Mouse (Mus musculus) adrenal gland, postnatal 36 days (tissue): ENCODE data around the gene Trip6. TPM values are rescaled to one million over a fixed set of nuclear protein-coding genes. Genes with fewer than 3 reads are reported as not detected.

Experiments
- DNase-seq, 2 experiments: peaks; one replicate each; pipeline ENCODE4 v3.0.0; 2021; ENCODE audit warnings: mixed read lengths in 1 of 2
- total RNA-seq, 2 experiments: library from RNA; stranded (reverse); gene quantifications; 2 replicates each; pipeline ENCODE4 v1.2.3; 2021

The Trip6 gene
- total RNA-seq, 2 experiments from 2014 or later = 36.7 to 38.2 TPM

- peak; percentile 44 to 62 for DNase-seq
Measured at GRCm38 (mm10) chr5:137338663-137339289, 24.6 kb upstream of the Trip6 start.

- peak; percentile 95 to 96 for DNase-seq
Measured at GRCm38 (mm10) chr5:137338256-137338655, 24.1 kb upstream of the Trip6 start.

- DNase-seq = no peak
Measured at GRCm38 (mm10) chr5:137337190-137337589, 23.0 kb upstream of the Trip6 start.

- DNase-seq = no peak
Measured at GRCm38 (mm10) chr5:137335066-137335465, 20.9 kb upstream of the Trip6 start.

GRCm38 (mm10) chr5:137334317-137334716, 20.1 kb upstream of the Trip6 start:
- DNase-seq = no peak

- peak; percentile 95 for DNase-seq
Measured at GRCm38 (mm10) chr5:137333512-137334174, 19.4 kb upstream of the Trip6 start, which contains the start of gene Slc12a9. Gene Slc12a9, minus strand, starts transcription at chr5:137333597.

- no peak for DNase-seq
Measured at GRCm38 (mm10) chr5:137332857-137333511, 18.8 kb upstream of the Trip6 start.

GRCm38 (mm10) chr5:137330910-137331309, 16.7 kb upstream of the Trip6 start:
- no peak for DNase-seq

- no peak for DNase-seq
Measured at GRCm38 (mm10) chr5:137320996-137321395, 6.8 kb upstream of the Trip6 start.

GRCm38 (mm10) chr5:137318570-137318969, 4.4 kb upstream of the Trip6 start:
- no peak for DNase-seq

- DNase-seq = no peak
Measured at GRCm38 (mm10) chr5:137317361-137317760, 3.2 kb upstream of the Trip6 start.

- peak; percentile 35 to 36 for DNase-seq
Measured at GRCm38 (mm10) chr5:137315084-137315903, 1.1 kb upstream of the Trip6 start.

- peak in 1 of 2 experiments; percentile 30 for DNase-seq
Measured at GRCm38 (mm10) chr5:137313466-137314192, 575 bp downstream of the Trip6 start.

GRCm38 (mm10) chr5:137308356-137308755, 5.8 kb downstream of the Trip6 start:
- no peak for DNase-seq

- peak; percentile 92 for DNase-seq
Measured at GRCm38 (mm10) chr5:137307071-137307912, 6.9 kb downstream of the Trip6 start, which contains the start of gene Srrt. Gene Srrt, minus strand, starts transcription at chr5:137307674.

GRCm38 (mm10) chr5:137306439-137307005, 7.7 kb downstream of the Trip6 start:
- DNase-seq = no peak

GRCm38 (mm10) chr5:137305822-137306221, 8.4 kb downstream of the Trip6 start:
- no peak for DNase-seq

- no peak for DNase-seq
Measured at GRCm38 (mm10) chr5:137304816-137305215, 9.4 kb downstream of the Trip6 start.

GRCm38 (mm10) chr5:137304165-137304564, 10.0 kb downstream of the Trip6 start:
- no peak for DNase-seq

GRCm38 (mm10) chr5:137303609-137304008, 10.6 kb downstream of the Trip6 start:
- no peak for DNase-seq
